Mouse (Mus musculus): ENCODE results near the gene Gse1.

- TF ChIP-seq POLR2A (IDR thresholded peaks at IDR 0.05; ENCODE audit: low read depth, low read length) (no peak), CTCF (conservative IDR thresholded peaks at IDR 0.05; ENCODE audit: insufficient read depth, insufficient read length, low read depth, low read length) (no peak)
Measured at GRCm38 (mm10) chr8:120571561-120571960, 343.3 kb downstream of the Gse1 start.

All from kidney, adult 2 months (tissue).